ENCODE assay signal across 20 mouse cellular contexts in the genomic region with DNA sequence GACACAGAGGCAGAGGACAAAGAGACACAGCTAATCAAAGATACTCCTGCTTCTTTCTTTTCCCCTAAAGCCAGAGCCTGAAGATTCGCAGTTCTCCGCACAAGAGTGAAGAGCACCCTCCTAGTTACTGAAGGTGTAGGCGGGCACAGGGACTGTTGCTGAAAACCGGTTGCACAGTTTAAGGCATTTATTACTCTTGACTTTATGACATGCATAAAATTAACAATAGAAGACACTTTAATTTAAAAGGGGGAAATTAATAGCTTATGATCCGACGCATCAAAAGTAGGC.
DNase-seq lines count a peak whose midpoint lies in the region; ATAC-seq and TF ChIP-seq lines count a peak whose summit lies in the region.
"Had no signal": no experiment of that assay in that cellular context is flagged by ENCODE, and none has a peak within 500 bp of the region (broad histone marks: within the 10 kb centered on the region; RNA-seq: fewer than 3 reads in every experiment).

No protein-coding gene starts in this region.

- no peak overlapping the region for H3K9ac ChIP-seq in forebrain, embryonic 12.5 days
- peak overlapping the region; percentile 49; the same call in 1 of the 2 replicates for H3K9ac ChIP-seq in forebrain, postnatal 0 days
- H3K9ac ChIP-seq in limb, embryonic 12.5 days (replicated peaks), result no peak overlapping the region
- 0 out of 2 replicates have a peak overlapping the region, but pooled peaks have one; percentile 33 for H3K9ac ChIP-seq in neural tube, embryonic 12.5 days
- H3K9ac ChIP-seq: lung, embryonic 14.5 days; stomach, embryonic 15.5 days had no signal

- DNase-seq in forebrain, postnatal 0 days, result no peak
- DNase-seq in lung, postnatal 14 days, result no peak
- DNase-seq in left cerebral cortex, postnatal 4 days, result no peak
- no peak for DNase-seq in heart, adult 11 months
- DNase-seq: cerebellum, adult 8-10 months; gastrocnemius, adult 2 months; heart, postnatal 14 days; kidney, postnatal 25 days; liver; lung, embryonic 14.5 days; thymus, postnatal 36 days had no signal

- WGBS in forebrain, embryonic 12.5 days, result 79% methylated on average over 6 of the region's 6 CpGs
- WGBS in forebrain, postnatal 0 days, result 53% methylated on average over 6 of the region's 6 CpGs
- WGBS in limb, embryonic 12.5 days, result 73% methylated on average over 6 of the region's 6 CpGs
- WGBS in neural tube, embryonic 12.5 days, result 66% methylated on average over 6 of the region's 6 CpGs

- intact Hi-C loops in left cerebral cortex, postnatal 4 days (cut with DNase I), result no loop called here

- peaks cover 21% of the 10 kb centered on the region for H3K4me1 ChIP-seq in forebrain, embryonic 12.5 days
- peaks cover 17% of the 10 kb centered on the region for H3K4me1 ChIP-seq in forebrain, postnatal 0 days (ENCODE audit: insufficient read depth)
- peaks cover 11% of the 10 kb centered on the region for H3K4me1 ChIP-seq in limb, embryonic 12.5 days (replicated peaks)
- peaks cover 28% of the 10 kb centered on the region for H3K4me1 ChIP-seq in neural tube, embryonic 12.5 days
- H3K4me1 ChIP-seq: megakaryocyte, embryonic 14.5 days; stomach, embryonic 15.5 days had no signal

- H3K9me3 ChIP-seq in forebrain, embryonic 12.5 days, result no peaks in the 10 kb centered on the region
- no peaks in the 10 kb centered on the region for H3K9me3 ChIP-seq in forebrain, postnatal 0 days (ENCODE audit: low read length)
- no peaks in the 10 kb centered on the region for H3K9me3 ChIP-seq in limb, embryonic 12.5 days
- H3K9me3 ChIP-seq in neural tube, embryonic 12.5 days, result no peaks in the 10 kb centered on the region
- H3K9me3 ChIP-seq: stomach, embryonic 15.5 days had no signal

- 0 out of 2 replicates have a peak, but pooled peaks have one; percentile 0 for TF ChIP-seq CTCF in forebrain, postnatal 0 days (IDR thresholded peaks at IDR 0.05; ENCODE audit: low read depth)

- no peaks in the 10 kb centered on the region for H3K36me3 ChIP-seq in forebrain, embryonic 12.5 days (replicated peaks)
- H3K36me3 ChIP-seq in forebrain, postnatal 0 days (ENCODE audit: insufficient read depth), result no peaks in the 10 kb centered on the region
- no peaks in the 10 kb centered on the region for H3K36me3 ChIP-seq in limb, embryonic 12.5 days
- H3K36me3 ChIP-seq in neural tube, embryonic 12.5 days, result no peaks in the 10 kb centered on the region
- H3K36me3 ChIP-seq: stomach, embryonic 15.5 days had no signal

- H3K4me2 ChIP-seq in forebrain, embryonic 12.5 days, result peak overlapping the region; percentile 32
- H3K4me2 ChIP-seq in forebrain, postnatal 0 days (ENCODE audit: low read depth), result peak overlapping the region; percentile 41
- peak overlapping the region; percentile 26; the same call in 1 of the 2 replicates for H3K4me2 ChIP-seq in limb, embryonic 12.5 days
- H3K4me2 ChIP-seq in neural tube, embryonic 12.5 days (replicated peaks), result peak overlapping the region; percentile 37
- H3K4me2 ChIP-seq: lung, embryonic 14.5 days; stomach, embryonic 15.5 days had no signal

- no peak overlapping the region for H3K4me3 ChIP-seq in forebrain, embryonic 12.5 days (replicated peaks)
- no peak overlapping the region for H3K4me3 ChIP-seq in forebrain, postnatal 0 days (ENCODE audit: low read depth, low read length)
- no peak overlapping the region for H3K4me3 ChIP-seq in limb, embryonic 12.5 days (replicated peaks)
- no peak overlapping the region for H3K4me3 ChIP-seq in neural tube, embryonic 12.5 days
- H3K4me3 ChIP-seq: erythroblast, embryonic 14.5 days; gastrocnemius, adult 2 months; megakaryocyte, embryonic 14.5 days; stomach, embryonic 15.5 days had no signal

- peak overlapping the region; percentile 85 for H3K27ac ChIP-seq in forebrain, embryonic 12.5 days
- peak overlapping the region; percentile 85 for H3K27ac ChIP-seq in forebrain, postnatal 0 days (ENCODE audit: low read depth, low read length)
- 0 out of 2 replicates have a peak overlapping the region, but pooled peaks have one; percentile 25 for H3K27ac ChIP-seq in limb, embryonic 12.5 days
- peak overlapping the region; percentile 65 for H3K27ac ChIP-seq in neural tube, embryonic 12.5 days
- H3K27ac ChIP-seq: gastrocnemius, adult 2 months; stomach, embryonic 15.5 days had no signal

- peaks cover 43% of the 10 kb centered on the region for H3K27me3 ChIP-seq in forebrain, embryonic 12.5 days
- H3K27me3 ChIP-seq in forebrain, postnatal 0 days (ENCODE audit: insufficient read depth, low read length), result no peaks in the 10 kb centered on the region
- no peaks in the 10 kb centered on the region for H3K27me3 ChIP-seq in limb, embryonic 12.5 days
- H3K27me3 ChIP-seq in neural tube, embryonic 12.5 days (replicated peaks), result peaks cover 27% of the 10 kb centered on the region
- H3K27me3 ChIP-seq: CH12.LX; megakaryocyte, embryonic 14.5 days; stomach, embryonic 15.5 days had no signal

- ATAC-seq in forebrain, embryonic 12.5 days (ENCODE audit: low FRiP score), result no peak
- ATAC-seq in forebrain, postnatal 0 days, result no peak; the same call in 1 of the 2 replicates
- ATAC-seq in limb, embryonic 12.5 days (ENCODE audit: insufficient number of reproducible peaks, insufficient read depth, low FRiP score, low TSS enrichment, low read depth), result no peak
- ATAC-seq in neural tube, embryonic 12.5 days (ENCODE audit: low FRiP score, low read depth), result no peak
- no peak for ATAC-seq in cerebellum, adult (ENCODE audit: insufficient number of reproducible peaks, low FRiP score, low TSS enrichment)
- ATAC-seq: intestine, postnatal 0 days had no signal

Comparison
In these comparisons a context has a peak if more than half of its experiments do, and no peak if none do; other contexts are left out.
1. H3K9ac ChIP-seq: peak in forebrain, postnatal 0 days (single experiment) and neural tube, embryonic 12.5 days (single experiment); none in forebrain, embryonic 12.5 days (single experiment) and limb, embryonic 12.5 days (single experiment).
2. H3K27ac ChIP-seq: peak in every context shown above with its lines; median percentile 85 in forebrain, embryonic 12.5 days; 85 in forebrain, postnatal 0 days; 65 in neural tube, embryonic 12.5 days; 25 in limb, embryonic 12.5 days.
3. Peak in every context shown above with its lines, with median percentiles within 50 percentile points of each other: H3K4me2 ChIP-seq.